Mouse (Mus musculus) liver, embryonic 13.5 days (tissue): ENCODE measurements around the gene Ipo9. TPM values are rescaled to one million over a fixed set of nuclear protein-coding genes. Genes with fewer than 3 reads are reported as not detected.

Experiments
- ATAC-seq: fragments of 200-750 bp; cut with Nextera tagmentation; 2 replicates; pipeline ENCODE4 v1.8.0; 2017; ENCODE audit warnings: low read depth, mild to moderate bottlenecking, moderate number of reproducible peaks, moderate library complexity
- DNase-seq: peaks from one replicate; pipeline ENCODE4 v3.0.0; 2022
- H3K27ac ChIP-seq: fragments of 300-500 bp; sonication (generic); 2 replicates; pipeline ENCODE4 v1.5.1; 2015; ENCODE audit warnings: moderate library complexity, mild to moderate bottlenecking, inconsistent platforms
- H3K27me3 ChIP-seq: fragments of 300-500 bp; sonication (generic); 2 replicates; pipeline ENCODE4 v1.6.1; 2015; ENCODE audit warnings: mild to moderate bottlenecking, inconsistent platforms
- H3K36me3 ChIP-seq: fragments of 300-500 bp; sonication (generic); 2 replicates; pipeline ENCODE4 v1.6.1; 2015; ENCODE audit warnings: mild to moderate bottlenecking, inconsistent platforms
- H3K4me1 ChIP-seq: fragments of 300-500 bp; sonication (generic); replicated peaks from 2 replicates; pipeline ENCODE4 v1.6.1; 2015; ENCODE audit warnings: inconsistent platforms
- H3K4me2 ChIP-seq: fragments of 300-500 bp; sonication (generic); 2 replicates; pipeline ENCODE4 v1.6.1; 2015; ENCODE audit warnings: inconsistent platforms, mild to moderate bottlenecking, moderate library complexity
- H3K4me3 ChIP-seq: fragments of 300-500 bp; sonication (generic); replicated peaks from 2 replicates; pipeline ENCODE4 v1.5.1; 2015; ENCODE audit warnings: mild to moderate bottlenecking, inconsistent platforms
- H3K9ac ChIP-seq: fragments of 300-500 bp; sonication (generic); 2 replicates; pipeline ENCODE4 v1.6.1; 2015; ENCODE audit warnings: mild to moderate bottlenecking, inconsistent platforms
- H3K9me3 ChIP-seq: fragments of 300-500 bp; sonication (generic); replicated peaks from 2 replicates; pipeline ENCODE4 v1.6.1; 2016; ENCODE audit warnings: inconsistent platforms
- WGBS: fragments of 180-500 bp; shearing (Covaris S2); methylation state at CpG from one replicate; pipeline ENCODE4 v1.1.7; 2015; ENCODE audit not compliant: insufficient replicate concordance; 5-methylcytosine and 5-hydroxymethylcytosine counted together
- polyA plus RNA-seq: library from polyadenylated mRNA; unstranded; fragments of >200 nt; fragmentation: Nextera tagmentation; extraction: Ambion mirVana; gene quantifications from 2 replicates; pipeline ENCODE4 v1.2.1, GENCODE M21; 2015

Gene Ipo9
- polyA plus RNA-seq, 1 experiment from 2014 or later = 30.9 TPM

- Histone ChIP-seq H3K9ac (peak overlapping the region; percentile 90), H3K4me1 (peaks cover 52% of the 10 kb centered on the region), H3K27me3 (no peaks in the 10 kb centered on the region), H3K4me3 (peak overlapping the region; percentile 87), H3K9me3 (no peaks in the 10 kb centered on the region), H3K36me3 (0 out of 2 replicates have a peak, but pooled peaks cover 3% of the 10 kb centered on the region), H3K4me2 (peak overlapping the region; percentile 80), H3K27ac (no peak overlapping the region; the same call in 1 of the 2 replicates)
- 2% methylated on average over 14 of the region's 14 CpGs for WGBS
- ATAC-seq = peak; percentile 66
- DNase-seq = no peak
Measured at GRCm38 (mm10) chr1:135430669-135431017, 344 bp upstream of the Ipo9 start.

- Histone ChIP-seq H3K4me1 (peaks cover 53% of the 10 kb centered on the region), H3K9ac (no peak overlapping the region), H3K4me3 (no peak overlapping the region), H3K4me2 (no peak overlapping the region), H3K27me3 (no peaks in the 10 kb centered on the region), H3K36me3 (peaks cover 20% of the 10 kb centered on the region), H3K27ac (no peak overlapping the region), H3K9me3 (no peaks in the 10 kb centered on the region)
- WGBS = 78% methylated on average over 6 of the region's 6 CpGs
- no peak for ATAC-seq
- DNase-seq = no peak
Measured at GRCm38 (mm10) chr1:135427390-135427789, 2.9 kb downstream of the Ipo9 start.

- no peak overlapping the region for H3K4me3 ChIP-seq
- no peaks in the 10 kb centered on the region for H3K9me3 ChIP-seq
- H3K4me2 ChIP-seq = no peak overlapping the region
- H3K4me1 ChIP-seq = peaks cover 51% of the 10 kb centered on the region
- 88% methylated on average over 10 of the region's 10 CpGs for WGBS
- no peak overlapping the region for H3K27ac ChIP-seq
- no peak for DNase-seq
- ATAC-seq = no peak
- H3K27me3 ChIP-seq = no peaks in the 10 kb centered on the region
- H3K36me3 ChIP-seq = peaks cover 20% of the 10 kb centered on the region
- no peak overlapping the region for H3K9ac ChIP-seq
Measured at GRCm38 (mm10) chr1:135426645-135427044, 3.7 kb downstream of the Ipo9 start.

GRCm38 (mm10) chr1:135422772-135423171 lies 7.5 kb downstream of the Ipo9 start:
- Histone ChIP-seq H3K4me1 (peaks cover 23% of the 10 kb centered on the region), H3K9me3 (no peaks in the 10 kb centered on the region), H3K27me3 (no peaks in the 10 kb centered on the region), H3K4me3 (no peak overlapping the region), H3K27ac (no peak overlapping the region), H3K4me2 (no peak overlapping the region), H3K36me3 (peaks cover 45% of the 10 kb centered on the region), H3K9ac (no peak overlapping the region)
- WGBS = 79% methylated on average over 6 of the region's 6 CpGs
- ATAC-seq = no peak
- DNase-seq = no peak

GRCm38 (mm10) chr1:135413996-135414395 lies 16.3 kb downstream of the Ipo9 start:
- DNase-seq (no peak), ATAC-seq (no peak)
- no peaks in the 10 kb centered on the region for H3K27me3 ChIP-seq
- H3K9ac ChIP-seq = no peak overlapping the region
- no peaks in the 10 kb centered on the region; the same call in 1 of the 2 replicates for H3K4me1 ChIP-seq
- H3K9me3 ChIP-seq = no peaks in the 10 kb centered on the region
- H3K27ac ChIP-seq = no peak overlapping the region
- no peak overlapping the region for H3K4me3 ChIP-seq
- H3K36me3 ChIP-seq = peaks cover 86% of the 10 kb centered on the region
- H3K4me2 ChIP-seq = no peak overlapping the region

- 71% methylated on average over 4 of the region's 4 CpGs for WGBS
- Histone ChIP-seq H3K4me3 (no peak overlapping the region), H3K27ac (no peak overlapping the region), H3K36me3 (peaks cover 86% of the 10 kb centered on the region), H3K4me1 (no peaks in the 10 kb centered on the region; the same call in 1 of the 2 replicates), H3K9ac (no peak overlapping the region), H3K27me3 (no peaks in the 10 kb centered on the region), H3K9me3 (no peaks in the 10 kb centered on the region), H3K4me2 (no peak overlapping the region)
- no peak for DNase-seq
- no peak for ATAC-seq
Measured at GRCm38 (mm10) chr1:135412130-135412529, 18.2 kb downstream of the Ipo9 start.

- peaks cover 84% of the 10 kb centered on the region for H3K36me3 ChIP-seq
- no peak for ATAC-seq
- 58% methylated on average over 2 of the region's 2 CpGs for WGBS
- H3K27ac ChIP-seq = peak overlapping the region; percentile 7; the same call in 1 of the 2 replicates
- no peaks in the 10 kb centered on the region for H3K27me3 ChIP-seq
- DNase-seq = no peak
- H3K4me1 ChIP-seq = no peaks in the 10 kb centered on the region; the same call in 1 of the 2 replicates
- H3K4me3 ChIP-seq = no peak overlapping the region
- H3K4me2 ChIP-seq = no peak overlapping the region
- H3K9ac ChIP-seq = no peak overlapping the region
- H3K9me3 ChIP-seq = no peaks in the 10 kb centered on the region
Measured at GRCm38 (mm10) chr1:135410967-135411366, 19.3 kb downstream of the Ipo9 start.

GRCm38 (mm10) chr1:135408973-135409372 lies 21.3 kb downstream of the Ipo9 start:
- Histone ChIP-seq H3K27ac (no peak overlapping the region), H3K27me3 (no peaks in the 10 kb centered on the region), H3K9me3 (no peaks in the 10 kb centered on the region), H3K9ac (no peak overlapping the region), H3K4me1 (no peaks in the 10 kb centered on the region; the same call in 1 of the 2 replicates), H3K4me3 (no peak overlapping the region), H3K4me2 (no peak overlapping the region), H3K36me3 (peaks cover 84% of the 10 kb centered on the region)
- no peak for DNase-seq
- no peak for ATAC-seq
- 89% methylated on average over 4 of the region's 4 CpGs for WGBS

GRCm38 (mm10) chr1:135405356-135405755 lies 24.9 kb downstream of the Ipo9 start:
- Histone ChIP-seq H3K4me3 (no peak overlapping the region), H3K4me2 (no peak overlapping the region), H3K27me3 (no peaks in the 10 kb centered on the region), H3K9ac (no peak overlapping the region), H3K27ac (no peak overlapping the region), H3K4me1 (no peaks in the 10 kb centered on the region), H3K9me3 (no peaks in the 10 kb centered on the region), H3K36me3 (peaks cover 85% of the 10 kb centered on the region)
- no peak for DNase-seq
- 52% methylated on average over 7 of the region's 7 CpGs for WGBS
- ATAC-seq = no peak

GRCm38 (mm10) chr1:135401452-135402110 lies 28.7 kb downstream of the Ipo9 start:
- no peaks in the 10 kb centered on the region for H3K4me1 ChIP-seq
- no peaks in the 10 kb centered on the region for H3K27me3 ChIP-seq
- H3K4me3 ChIP-seq = no peak overlapping the region
- WGBS = 93% methylated on average over 3 of the region's 3 CpGs
- H3K9me3 ChIP-seq = no peaks in the 10 kb centered on the region
- H3K9ac ChIP-seq = no peak overlapping the region
- H3K36me3 ChIP-seq = peaks cover 78% of the 10 kb centered on the region
- DNase-seq (no peak), ATAC-seq (no peak)
- no peak overlapping the region for H3K4me2 ChIP-seq
- H3K27ac ChIP-seq = no peak overlapping the region

GRCm38 (mm10) chr1:135399466-135399865 lies 30.8 kb downstream of the Ipo9 start:
- WGBS = 86% methylated on average over 5 of the region's 5 CpGs
- ATAC-seq = no peak
- no peaks in the 10 kb centered on the region for H3K4me1 ChIP-seq
- no peak for DNase-seq
- peaks cover 76% of the 10 kb centered on the region for H3K36me3 ChIP-seq
- no peak overlapping the region for H3K27ac ChIP-seq
- H3K9me3 ChIP-seq = no peaks in the 10 kb centered on the region
- no peak overlapping the region for H3K9ac ChIP-seq
- H3K4me3 ChIP-seq = no peak overlapping the region
- no peaks in the 10 kb centered on the region for H3K27me3 ChIP-seq
- H3K4me2 ChIP-seq = no peak overlapping the region

- ATAC-seq = no peak
- 83% methylated on average over 9 of the region's 9 CpGs for WGBS
- no peak overlapping the region for H3K27ac ChIP-seq
- no peaks in the 10 kb centered on the region for H3K9me3 ChIP-seq
- H3K4me2 ChIP-seq = no peak overlapping the region
- no peak for DNase-seq
- no peak overlapping the region for H3K9ac ChIP-seq
- no peak overlapping the region for H3K4me3 ChIP-seq
- no peaks in the 10 kb centered on the region for H3K4me1 ChIP-seq
- H3K36me3 ChIP-seq = peaks cover 71% of the 10 kb centered on the region
- no peaks in the 10 kb centered on the region for H3K27me3 ChIP-seq
Measured at GRCm38 (mm10) chr1:135385161-135385560, 45.1 kb downstream of the Ipo9 start.
